In genomic region chr1:191719326-191719725, GRCm38 (mm10) we compare ENCODE assay signal across 8 mouse cellular contexts. TPM values are rescaled to one million over a fixed set of nuclear protein-coding genes. Genes with fewer than 3 reads are reported as not detected.
DNase-seq lines count a peak whose midpoint lies in the region; ATAC-seq and TF ChIP-seq lines count a peak whose summit lies in the region.

No protein-coding gene starts in this region.

- no peak for ATAC-seq in heart, embryonic 12.5 days (ENCODE audit: insufficient number of reproducible peaks, low FRiP score)
- no peak for ATAC-seq in embryonic facial prominence, embryonic 14.5 days (ENCODE audit: low read depth)

- peak overlapping the region; percentile 74 for H3K4me2 ChIP-seq in heart, embryonic 12.5 days
- H3K4me2 ChIP-seq in embryonic facial prominence, embryonic 14.5 days (ENCODE audit: low read depth, low read length): peak overlapping the region; percentile 81

- H3K4me3 ChIP-seq in heart, embryonic 12.5 days: peak overlapping the region; percentile 85
- peak overlapping the region; percentile 78 for H3K4me3 ChIP-seq in C2C12 (ENCODE audit: insufficient read depth, poor library complexity, severe bottlenecking)
- H3K4me3 ChIP-seq in embryonic facial prominence, embryonic 14.5 days (ENCODE audit: low read depth, low read length): peak overlapping the region; percentile 81

- H3K9ac ChIP-seq in heart, embryonic 12.5 days: peak overlapping the region; percentile 96
- H3K9ac ChIP-seq in embryonic facial prominence, embryonic 14.5 days (ENCODE audit: low read depth, low read length): peak overlapping the region; percentile 96

- peaks cover 56% of the 10 kb centered on the region for H3K79me2 ChIP-seq in C2C12 (ENCODE audit: control insufficient read depth, insufficient read depth)

- peaks cover 23% of the 10 kb centered on the region for H3K36me3 ChIP-seq in heart, embryonic 12.5 days
- H3K36me3 ChIP-seq in C2C12 (ENCODE audit: control insufficient read depth, insufficient read depth): peaks cover 35% of the 10 kb centered on the region
- peaks cover 27% of the 10 kb centered on the region for H3K36me3 ChIP-seq in embryonic facial prominence, embryonic 14.5 days (ENCODE audit: control insufficient read depth, insufficient read depth, low read length)

- H3K27me3 ChIP-seq in heart, embryonic 12.5 days (replicated peaks): no peaks in the 10 kb centered on the region
- H3K27me3 ChIP-seq in C2C12 (ENCODE audit: control insufficient read depth, insufficient read depth, insufficient read length): no peaks in the 10 kb centered on the region
- no peaks in the 10 kb centered on the region for H3K27me3 ChIP-seq in embryonic facial prominence, embryonic 14.5 days (replicated peaks; ENCODE audit: control insufficient read depth, insufficient read depth, low read length)

- H3K9me3 ChIP-seq in heart, embryonic 12.5 days (replicated peaks): no peaks in the 10 kb centered on the region
- H3K9me3 ChIP-seq in embryonic facial prominence, embryonic 14.5 days (ENCODE audit: control insufficient read depth, low read length): no peaks in the 10 kb centered on the region

- TF ChIP-seq CTCF in C2C12 (IDR thresholded peaks at IDR 0.05; ENCODE audit: control insufficient read depth, insufficient read depth, insufficient read length): no peak

- H3K79me3 ChIP-seq in C2C12 (ENCODE audit: low read depth): peaks cover 27% of the 10 kb centered on the region

- H3K4me1 ChIP-seq in heart, embryonic 12.5 days (replicated peaks): peaks cover 30% of the 10 kb centered on the region
- H3K4me1 ChIP-seq in embryonic facial prominence, embryonic 14.5 days (ENCODE audit: control insufficient read depth, insufficient read depth, low read length): peaks cover 3% of the 10 kb centered on the region; the same call in 1 of the 2 replicates

- DNase-seq in heart, adult 18-20 months: no peak
- DNase-seq in embryonic facial prominence, embryonic 14.5 days (ENCODE audit: low spot score): no peak
- peak; percentile 9 to 12 for DNase-seq in layer of hippocampus, postnatal 25 days (ENCODE audit: extremely low spot score in 1 of 2, low spot score in 1 of 2)
- DNase-seq in right cerebral cortex, postnatal 10 days (ENCODE audit: low spot score in 2 of 2): peak; percentile 31 to 43
- no peak for DNase-seq in gastrocnemius, adult 8-10 months (ENCODE audit: low spot score in 2 of 2)
- DNase-seq in spleen, postnatal 10 days (ENCODE audit: low spot score in 2 of 2): no peak

- peak overlapping the region; percentile 96 for H3K27ac ChIP-seq in heart, embryonic 12.5 days (ENCODE audit: poor library complexity, severe bottlenecking)
- no peak overlapping the region for H3K27ac ChIP-seq in embryonic facial prominence, embryonic 14.5 days (replicated peaks; ENCODE audit: low read depth, low read length)

- H3ac ChIP-seq in C2C12 (ENCODE audit: control insufficient read depth, insufficient read length, low read depth): peak overlapping the region; percentile 99

- WGBS in heart, embryonic 12.5 days: 9% methylated on average over 11 of the region's 11 CpGs
- whole genome bisulfite sequencing in embryonic facial prominence, embryonic 14.5 days: 11% methylated on average over 11 of the region's 11 CpGs

TF ChIP-seq in C2C12, 6 proteins besides CTCF, POLR2A, EP300 and RAD21:
- TF ChIP-seq MAX (IDR thresholded peaks at IDR 0.05) (no peak), MYOD1 (IDR thresholded peaks at IDR 0.05; ENCODE audit: control insufficient read depth, insufficient read length, low read depth) (no peak), MYOG (IDR thresholded peaks at IDR 0.05; ENCODE audit: control insufficient read depth, extremely low read depth, insufficient read length) (no peak), CEBPB (IDR thresholded peaks at IDR 0.05; ENCODE audit: low read depth) (no peak), FOSL1 (IDR thresholded peaks at IDR 0.05; ENCODE audit: insufficient read depth, low read length, poor library complexity, severe bottlenecking) (no peak), USF1 (IDR thresholded peaks at IDR 0.05; ENCODE audit: low read depth) (no peak)

RNA-seq across cellular contexts. Expression of gene Lpgat1, which starts 1.7 kb away (rescaled TPM):
- polyA plus RNA-seq in heart, embryonic 12.5 days (2016; fragmentation: Nextera tagmentation; extraction: Ambion mirVana): 64.8 and 67.4 TPM in 2 replicates
- 100 to 1,000 TPM in 1 of 2 experiments, 10 to 100 TPM in 1; 99.5 to 111 TPM for total RNA-seq in heart, adult 18-20 months (2021)
- 16.5 TPM for polyA plus RNA-seq in C2C12 (2012; fragmentation: generic; extraction: Trizol)
- 33.3 and 35.8 TPM in 2 replicates for polyA plus RNA-seq in embryonic facial prominence, embryonic 14.5 days (2014; fragmentation: Nextera tagmentation; extraction: Ambion mirVana)
- total RNA-seq in layer of hippocampus, postnatal 25 days (2021): 100 to 1,000 TPM; 114 to 120 TPM
- 10 to 100 TPM; 28.5 to 36.4 (median 31.0) TPM for total RNA-seq in gastrocnemius, adult 8-10 months (2022)

Comparison
In these comparisons a context has a peak if more than half of its experiments do, and no peak if none do; other contexts are left out.
1. DNase-seq: peak in layer of hippocampus, postnatal 25 days (2 of 2) and right cerebral cortex, postnatal 10 days (2 of 2); none in heart, adult 18-20 months (0 of 2), embryonic facial prominence, embryonic 14.5 days (single experiment), gastrocnemius, adult 8-10 months (0 of 2) and spleen, postnatal 10 days (0 of 2).
2. Peak in every context shown above with its lines, with median percentiles within 50 percentile points of each other: H3K4me3 ChIP-seq.